Mouse (Mus musculus) monocyte, adult 59 days (primary cell): ENCODE data around the gene Gale. TPM values are rescaled to one million over a fixed set of nuclear protein-coding genes. Genes with fewer than 3 reads are reported as not detected.

Experiments
- total RNA-seq, 2 experiments: library from RNA; stranded (reverse); gene quantifications; one replicate each; pipeline ENCODE4 v1.2.4; 2023

Gale gene
- 1 to 10 TPM; 7.9 to 9.4 TPM for total RNA-seq

DNA sequence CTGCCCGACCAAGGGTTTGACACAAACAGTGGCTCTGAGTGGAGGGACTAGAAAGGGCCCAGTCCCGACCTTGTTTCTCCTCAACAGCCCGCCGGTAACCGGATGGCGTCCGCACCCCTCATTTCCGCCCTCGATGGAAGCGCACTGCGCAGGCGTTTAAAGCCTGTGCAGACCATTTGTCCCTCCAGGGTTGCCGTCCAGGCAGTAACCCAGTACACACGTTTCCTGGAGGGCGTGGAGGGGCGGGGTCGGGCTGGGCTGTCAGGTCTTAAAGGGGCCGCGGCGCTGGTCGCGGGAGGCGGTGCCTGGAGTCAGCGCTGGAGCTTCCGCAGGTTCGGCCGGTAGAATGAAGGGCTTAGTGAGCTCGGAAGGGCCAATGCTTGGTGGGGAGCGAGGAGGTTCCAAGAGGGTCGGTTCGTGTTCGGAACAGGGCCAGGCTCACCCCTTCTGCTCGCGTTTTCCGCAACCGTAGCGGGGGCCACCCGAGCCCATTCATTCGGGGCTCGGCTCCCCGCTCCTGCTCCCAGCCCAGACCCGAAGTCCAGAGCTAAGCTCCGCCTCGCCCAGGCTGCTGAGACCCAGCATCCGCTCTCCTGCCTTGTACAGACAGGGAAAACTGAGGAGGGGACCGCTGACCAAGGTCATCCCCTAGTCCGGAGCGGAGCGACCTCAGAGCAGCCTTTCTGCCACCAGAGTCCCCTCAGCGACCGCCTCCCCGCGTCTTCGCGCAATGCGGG, at the start of gene Gale:
Gene Gale (plus strand): TSS at position 271 of the 737 bp plus-strand sequence.

DNA sequence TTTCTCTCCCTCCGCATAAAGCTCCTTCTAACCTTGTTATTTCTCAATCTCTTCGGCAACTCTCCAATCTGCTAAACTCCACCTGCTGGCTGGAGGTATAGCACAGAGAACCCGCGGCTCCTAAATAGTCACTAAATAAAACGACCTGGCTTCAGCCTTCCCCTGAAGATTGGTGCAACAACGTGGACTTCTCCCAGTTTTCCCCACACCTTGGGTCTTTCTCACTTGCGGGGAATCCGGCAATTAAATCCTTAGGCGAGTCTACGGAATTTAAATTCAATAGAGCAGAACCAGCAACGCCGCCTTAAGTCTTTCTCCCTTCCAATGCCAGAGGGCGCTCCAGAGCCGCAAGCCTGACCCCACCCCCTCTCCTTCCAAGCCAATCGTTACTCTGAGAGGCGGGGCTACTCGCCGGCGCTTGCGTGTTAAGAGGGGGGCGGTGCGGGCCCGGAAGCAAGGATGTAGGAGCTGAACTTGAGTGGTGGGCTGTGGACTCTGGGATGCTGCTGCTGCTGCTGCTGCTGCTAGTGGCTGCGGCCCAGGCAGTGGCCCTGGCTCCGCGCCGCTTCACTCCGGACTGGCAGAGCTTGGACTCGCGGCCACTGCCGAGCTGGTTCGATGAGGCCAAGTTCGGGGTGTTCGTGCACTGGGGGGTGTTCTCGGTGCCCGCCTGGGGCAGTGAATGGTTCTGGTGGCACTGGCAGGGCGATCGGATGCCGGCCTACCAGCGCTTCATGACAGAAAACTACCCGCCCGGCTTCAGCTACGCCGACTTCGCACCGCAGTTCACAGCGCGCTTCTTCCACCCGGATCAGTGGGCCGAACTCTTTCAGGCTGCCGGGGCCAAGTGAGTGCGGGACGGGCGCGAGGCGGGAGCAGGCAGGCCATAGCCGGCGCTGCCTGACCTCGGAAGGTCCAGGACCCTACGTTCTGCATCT, 43.0 kb upstream of the Gale start, which contains the start of gene Fuca1:
Gene Fuca1 (plus strand): TSS at position 432 of the 938 bp plus-strand sequence.

DNA sequence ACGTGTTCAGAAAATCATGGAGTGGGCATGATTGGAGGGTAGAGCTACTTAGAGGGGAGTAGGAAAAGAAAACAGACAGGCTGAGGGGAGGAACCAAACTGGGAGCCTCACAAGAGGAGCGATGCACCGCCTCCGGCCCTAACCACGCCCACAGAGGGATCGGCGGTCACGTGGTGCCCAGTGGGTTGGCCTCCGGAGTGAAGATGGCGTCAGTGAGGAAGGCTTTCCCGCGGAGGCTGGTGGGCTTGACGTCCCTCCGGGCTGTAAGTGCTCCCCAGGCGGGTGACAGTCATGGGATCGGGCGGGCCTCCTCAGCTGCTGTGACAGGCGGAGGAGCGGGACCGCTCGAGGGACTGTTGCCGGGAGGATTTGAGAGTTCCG, 17.3 kb upstream of the Gale start, which contains the start of gene Hmgcl:
Gene Hmgcl (plus strand): TSS at position 171 of the 381 bp plus-strand sequence.

GRCm38 (mm10) chr4:135972556-135972906, 9.0 kb downstream of the Gale start, which contains the start of gene Lypla2:
TSS of gene Lypla2 (minus strand) at chr4:135972626.

GRCm38 (mm10) chr4:135986943-135987710, 23.6 kb downstream of the Gale start, which contains the start of gene Pithd1:
TSS of gene Pithd1 (minus strand) at chr4:135987264.

Other genes starting within 250 kb of the Gale start
- not detected for gene Il22ra1, start 235.6 kb upstream of the Gale start, total RNA-seq
- gene Myom3, start 204.0 kb upstream of the Gale start, total RNA-seq = under 1 TPM in 1 of 2 experiments, not detected in 1; 0.24 TPM
- 100 to 1,000 TPM; 100 to 109 TPM for gene Srsf10, start 108.0 kb upstream of the Gale start, total RNA-seq
- 100 to 1,000 TPM; 137 to 150 TPM for gene Pnrc2, start 89.9 kb upstream of the Gale start, total RNA-seq
- 10 to 100 TPM; 16.9 to 20.3 TPM for gene Cnr2, start 68.3 kb upstream of the Gale start, total RNA-seq
- gene Fuca1, start 43.0 kb upstream of the Gale start, total RNA-seq = 100 to 1,000 TPM; 186 to 202 TPM
- 10 to 100 TPM; 59.2 to 65.1 TPM for gene Hmgcl, start 17.3 kb upstream of the Gale start, total RNA-seq
- 10 to 100 TPM; 93.1 to 95.1 TPM for gene Lypla2, start 8.9 kb downstream of the Gale start, total RNA-seq
- 10 to 100 TPM; 23.2 to 23.9 TPM for gene Pithd1, start 23.5 kb downstream of the Gale start, total RNA-seq
- gene Eloa, start 58.0 kb downstream of the Gale start, total RNA-seq = 10 to 100 TPM; 67.4 to 70.3 TPM
- gene Rpl11, start 89.7 kb downstream of the Gale start, total RNA-seq = 100 to 1,000 TPM; 643 to 744 TPM
- gene Id3, start 179.8 kb downstream of the Gale start, total RNA-seq = 10 to 100 TPM; 38.4 to 43.4 TPM
- 10 to 100 TPM; 40.7 to 45.3 TPM for gene E2f2, start 208.7 kb downstream of the Gale start, total RNA-seq
- under 1 TPM in 1 of 2 experiments, not detected in 1; 0.24 TPM for gene Asap3, start 242.6 kb downstream of the Gale start, total RNA-seq